Mouse (Mus musculus): ENCODE data around the gene Cdc123. TPM values are rescaled to one million over a fixed set of nuclear protein-coding genes. Genes with fewer than 3 reads are reported as not detected.

Gene Cdc123
- polyA plus RNA-seq, 1 experiment from 2014 or later, result 251 TPM

GRCm38 (mm10) chr2:5760479-5761008, 84.4 kb downstream of the Cdc123 start:
- Histone ChIP-seq H3K27me3 (ENCODE audit: control insufficient read depth, insufficient read depth, low read depth, low read length) (no peaks in the 10 kb centered on the region), H3K9me3 (replicated peaks; ENCODE audit: control insufficient read depth, low read length, poor library complexity, severe bottlenecking) (no peaks in the 10 kb centered on the region), H3K4me3 (ENCODE audit: low read depth, low read length) (no peak overlapping the region), H3K9ac (ENCODE audit: low read depth, low read length) (no peak overlapping the region), H3K4me2 (ENCODE audit: low read length) (no peak overlapping the region), H3K4me1 (ENCODE audit: control insufficient read depth, insufficient read depth, low read length) (no peaks in the 10 kb centered on the region), H3K27ac (ENCODE audit: low read length) (no peak overlapping the region), H3K36me3 (ENCODE audit: control insufficient read depth, insufficient read depth, low read length) (no peaks in the 10 kb centered on the region)
- no peak for ATAC-seq
- 93% methylated on average over 8 of the region's 8 CpGs for WGBS

GRCm38 (mm10) chr2:5758569-5758968, 86.4 kb downstream of the Cdc123 start:
- H3K4me2 ChIP-seq (ENCODE audit: low read length), result no peak overlapping the region
- H3K9me3 ChIP-seq (replicated peaks; ENCODE audit: control insufficient read depth, low read length, poor library complexity, severe bottlenecking), result no peaks in the 10 kb centered on the region
- no peaks in the 10 kb centered on the region for H3K27me3 ChIP-seq (ENCODE audit: control insufficient read depth, insufficient read depth, low read depth, low read length)
- no peak for ATAC-seq
- no peak overlapping the region for H3K9ac ChIP-seq (ENCODE audit: low read depth, low read length)
- H3K4me3 ChIP-seq (ENCODE audit: low read depth, low read length), result no peak overlapping the region
- H3K4me1 ChIP-seq (ENCODE audit: control insufficient read depth, insufficient read depth, low read length), result no peaks in the 10 kb centered on the region
- H3K27ac ChIP-seq (ENCODE audit: low read length), result no peak overlapping the region
- WGBS, result 79% methylated on average over 2 of the region's 2 CpGs
- H3K36me3 ChIP-seq (ENCODE audit: control insufficient read depth, insufficient read depth, low read length), result no peaks in the 10 kb centered on the region

- ATAC-seq, result no peak
- 77% methylated on average over 3 of the region's 3 CpGs for WGBS
- H3K4me1 ChIP-seq (ENCODE audit: control insufficient read depth, insufficient read depth, low read length), result no peaks in the 10 kb centered on the region
Observed at GRCm38 (mm10) chr2:5750872-5751271, 94.1 kb downstream of the Cdc123 start.

GRCm38 (mm10) chr2:5749210-5749609, 95.8 kb downstream of the Cdc123 start:
- no peaks in the 10 kb centered on the region for H3K4me1 ChIP-seq (ENCODE audit: control insufficient read depth, insufficient read depth, low read length)
- no peaks in the 10 kb centered on the region for H3K36me3 ChIP-seq (ENCODE audit: control insufficient read depth, insufficient read depth, low read length)
- H3K27me3 ChIP-seq (ENCODE audit: control insufficient read depth, insufficient read depth, low read depth, low read length), result no peaks in the 10 kb centered on the region
- 82% methylated on average over 6 of the region's 6 CpGs for WGBS
- H3K9me3 ChIP-seq (replicated peaks; ENCODE audit: control insufficient read depth, low read length, poor library complexity, severe bottlenecking), result no peaks in the 10 kb centered on the region
- no peak overlapping the region for H3K4me3 ChIP-seq (ENCODE audit: low read depth, low read length)
- no peak overlapping the region for H3K27ac ChIP-seq (ENCODE audit: low read length)
- no peak overlapping the region for H3K9ac ChIP-seq (ENCODE audit: low read depth, low read length)
- no peak overlapping the region for H3K4me2 ChIP-seq (ENCODE audit: low read length)
- no peak for ATAC-seq

More at GRCm38 (mm10) chr2:5750872-5751271, 94.1 kb downstream of the Cdc123 start:
- Histone ChIP-seq H3K36me3 (ENCODE audit: control insufficient read depth, insufficient read depth, low read length) (no peaks in the 10 kb centered on the region), H3K27me3 (ENCODE audit: control insufficient read depth, insufficient read depth, low read depth, low read length) (no peaks in the 10 kb centered on the region), H3K27ac (ENCODE audit: low read length) (no peak overlapping the region), H3K4me3 (ENCODE audit: low read depth, low read length) (no peak overlapping the region), H3K4me2 (ENCODE audit: low read length) (no peak overlapping the region), H3K9ac (ENCODE audit: low read depth, low read length) (no peak overlapping the region), H3K9me3 (replicated peaks; ENCODE audit: control insufficient read depth, low read length, poor library complexity, severe bottlenecking) (no peaks in the 10 kb centered on the region)

GRCm38 (mm10) chr2:5747545-5748043, 97.4 kb downstream of the Cdc123 start:
- H3K9ac ChIP-seq (ENCODE audit: low read depth, low read length), result no peak overlapping the region
- no peak overlapping the region for H3K4me3 ChIP-seq (ENCODE audit: low read depth, low read length)
- H3K4me2 ChIP-seq (ENCODE audit: low read length), result no peak overlapping the region
- no peak for ATAC-seq
- H3K4me1 ChIP-seq (ENCODE audit: control insufficient read depth, insufficient read depth, low read length), result no peaks in the 10 kb centered on the region
- no peak overlapping the region for H3K27ac ChIP-seq (ENCODE audit: low read length)
- H3K36me3 ChIP-seq (ENCODE audit: control insufficient read depth, insufficient read depth, low read length), result no peaks in the 10 kb centered on the region
- H3K9me3 ChIP-seq (replicated peaks; ENCODE audit: control insufficient read depth, low read length, poor library complexity, severe bottlenecking), result no peaks in the 10 kb centered on the region
- no peaks in the 10 kb centered on the region for H3K27me3 ChIP-seq (ENCODE audit: control insufficient read depth, insufficient read depth, low read depth, low read length)
- 86% methylated on average over 5 of the region's 5 CpGs for WGBS

GRCm38 (mm10) chr2:5746529-5746928, 98.4 kb downstream of the Cdc123 start:
- no peaks in the 10 kb centered on the region for H3K27me3 ChIP-seq (ENCODE audit: control insufficient read depth, insufficient read depth, low read depth, low read length)
- H3K36me3 ChIP-seq (ENCODE audit: control insufficient read depth, insufficient read depth, low read length), result no peaks in the 10 kb centered on the region
- no peak overlapping the region for H3K4me2 ChIP-seq (ENCODE audit: low read length)
- no peak overlapping the region for H3K9ac ChIP-seq (ENCODE audit: low read depth, low read length)
- no peak overlapping the region for H3K4me3 ChIP-seq (ENCODE audit: low read depth, low read length)
- 83% methylated on average over 12 of the region's 12 CpGs for WGBS
- no peaks in the 10 kb centered on the region for H3K4me1 ChIP-seq (ENCODE audit: control insufficient read depth, insufficient read depth, low read length)
- H3K9me3 ChIP-seq (replicated peaks; ENCODE audit: control insufficient read depth, low read length, poor library complexity, severe bottlenecking), result no peaks in the 10 kb centered on the region
- ATAC-seq, result no peak
- H3K27ac ChIP-seq (ENCODE audit: low read length), result no peak overlapping the region

Other genes starting within 250 kb of the Cdc123 start
- 7.2 and 7.7 TPM in 2 replicates for gene Camk1d, start 130.6 kb downstream of the Cdc123 start, polyA plus RNA-seq (2015; fragmentation: Nextera tagmentation; extraction: Ambion mirVana)
- gene Nudt5, start 145 bp downstream of the Cdc123 start, polyA plus RNA-seq (2015; fragmentation: Nextera tagmentation; extraction: Ambion mirVana), result 20.5 and 23.2 TPM in 2 replicates
- 0.77 and 0.88 TPM in 2 replicates for gene Gm13199, start 17.8 kb upstream of the Cdc123 start, polyA plus RNA-seq (2015; fragmentation: Nextera tagmentation; extraction: Ambion mirVana)
- 116 and 117 TPM in 2 replicates for gene Sec61a2, start 50.3 kb upstream of the Cdc123 start, polyA plus RNA-seq (2015; fragmentation: Nextera tagmentation; extraction: Ambion mirVana)
- 8.7 and 9.3 TPM in 2 replicates for gene Dhtkd1, start 97.6 kb upstream of the Cdc123 start, polyA plus RNA-seq (2015; fragmentation: Nextera tagmentation; extraction: Ambion mirVana)
- 8.0 and 8.7 TPM in 2 replicates for gene Upf2, start 106.3 kb upstream of the Cdc123 start, polyA plus RNA-seq (2015; fragmentation: Nextera tagmentation; extraction: Ambion mirVana)